Mouse (Mus musculus) urinary bladder, postnatal 4 days (tissue): ENCODE measurements around the gene Cox17.

Source experiments
- DNase-seq, 2 experiments: peaks; one replicate each; pipeline ENCODE4 v3.0.0; 2021 to 2022; ENCODE audit warnings: low spot score in 2 of 2

Gene Cox17

DNA sequence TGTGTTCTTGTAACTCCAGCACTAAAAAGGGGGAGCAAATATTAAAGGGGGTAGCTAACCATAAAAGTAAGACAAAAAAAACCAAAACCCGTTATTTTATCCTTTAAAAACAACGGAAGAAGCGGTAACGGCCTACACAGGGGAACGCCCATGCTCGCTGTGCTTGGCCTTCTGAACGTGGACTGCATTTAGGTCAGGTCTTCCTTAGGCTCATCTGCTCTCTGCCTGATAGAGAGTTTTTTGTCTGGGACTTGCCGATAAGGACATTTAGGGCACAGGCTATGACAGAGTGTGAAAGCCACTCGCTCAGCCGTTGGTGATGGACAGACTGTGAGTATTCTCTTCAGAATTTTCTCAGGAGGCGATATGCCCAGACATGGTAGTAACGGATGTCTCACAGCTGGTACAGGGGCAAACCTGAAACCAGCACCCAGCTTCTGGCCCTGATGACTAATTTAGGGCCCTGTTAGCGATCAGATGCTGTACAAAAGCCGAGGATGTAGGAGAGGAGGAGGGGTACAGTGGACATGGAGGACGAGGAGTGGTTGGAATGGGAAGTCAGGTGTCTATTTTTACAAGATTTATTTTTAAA is 25.0 kb downstream of the Cox17 start:
- no peak for DNase-seq

GRCm38 (mm10) chr16:38372876-38373275 is 26.1 kb downstream of the Cox17 start:
- no peak for DNase-seq

DNA sequence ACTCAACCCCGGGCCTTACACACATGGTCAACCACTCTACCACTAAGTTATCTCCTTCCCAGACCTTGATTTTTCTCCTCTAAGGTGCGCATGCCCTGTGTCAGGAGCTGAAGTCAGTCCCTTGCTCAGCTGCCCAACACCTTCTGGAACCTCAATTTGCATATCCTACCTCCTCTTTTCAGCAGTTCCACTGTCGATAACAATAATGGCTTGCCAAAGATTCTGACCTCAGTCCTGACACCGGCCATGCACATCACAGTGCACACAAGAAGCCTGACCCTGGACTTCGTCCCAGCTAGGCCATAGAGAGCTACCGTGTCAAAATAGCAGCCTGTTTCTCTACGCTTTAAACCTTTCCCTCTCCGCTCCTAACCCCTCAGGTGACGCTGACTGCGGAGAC is 26.6 kb downstream of the Cox17 start:
- no peak for DNase-seq

DNA sequence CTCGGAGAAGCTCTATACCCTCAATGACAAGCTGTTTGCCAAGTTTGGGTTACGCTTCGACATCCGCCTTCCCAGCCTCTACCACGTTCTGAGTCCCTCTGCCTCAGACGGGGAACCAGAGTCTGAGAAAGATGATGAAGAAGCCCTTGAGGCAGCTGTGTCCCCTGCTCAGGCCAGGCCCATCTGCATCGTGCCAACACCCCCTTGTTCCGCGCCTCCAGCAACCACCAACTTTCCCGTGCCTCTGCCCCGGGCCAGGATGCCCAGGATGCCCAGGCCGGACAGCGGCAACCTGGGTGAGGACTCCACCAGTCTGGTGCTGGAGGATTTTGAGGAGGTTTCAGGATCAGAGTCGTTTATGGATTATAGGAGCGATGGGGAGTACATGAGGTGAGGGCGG is 27.1 kb downstream of the Cox17 start:
- no peak for DNase-seq

DNA sequence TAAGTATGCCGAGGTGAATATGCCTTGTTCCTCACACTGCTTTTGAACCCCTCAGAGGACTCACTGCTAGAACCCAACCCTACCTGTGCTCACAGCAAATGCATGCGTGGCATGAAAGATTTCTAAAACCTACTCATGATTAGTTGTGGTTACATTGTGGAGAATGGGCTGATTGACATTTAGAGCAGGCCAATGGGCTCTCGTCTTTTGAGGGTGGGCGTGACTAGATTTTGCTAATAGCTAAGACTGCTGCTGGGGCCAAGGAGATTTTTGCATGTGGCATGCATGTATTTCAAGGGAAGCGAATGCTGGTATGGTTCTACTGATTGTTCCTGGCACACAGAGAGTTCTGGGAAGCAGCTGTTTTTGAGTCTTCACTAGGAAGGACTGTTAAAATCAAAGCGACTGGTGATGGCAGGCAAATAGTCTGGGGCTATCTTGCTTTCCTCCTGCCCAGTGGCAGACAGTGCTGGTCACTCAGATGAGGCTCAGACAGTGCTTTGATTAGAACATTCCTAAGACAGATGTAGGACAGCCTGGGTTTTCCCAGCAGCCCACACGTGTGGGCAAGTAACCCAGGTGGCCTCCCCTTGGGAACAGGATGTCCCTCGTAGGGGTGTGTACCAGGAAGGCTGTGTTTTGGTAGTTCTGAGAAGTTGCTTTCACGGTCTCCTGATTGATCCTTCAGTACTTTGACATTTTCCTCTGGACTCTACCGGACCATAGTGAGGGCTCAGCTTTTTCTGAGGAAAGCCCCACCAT is 27.8 kb downstream of the Cox17 start:
- DNase-seq, result no peak

GRCm38 (mm10) chr16:38375182-38375581 is 28.4 kb downstream of the Cox17 start:
- no peak for DNase-seq

GRCm38 (mm10) chr16:38376163-38376840 is 29.5 kb downstream of the Cox17 start:
- DNase-seq, result no peak

DNA sequence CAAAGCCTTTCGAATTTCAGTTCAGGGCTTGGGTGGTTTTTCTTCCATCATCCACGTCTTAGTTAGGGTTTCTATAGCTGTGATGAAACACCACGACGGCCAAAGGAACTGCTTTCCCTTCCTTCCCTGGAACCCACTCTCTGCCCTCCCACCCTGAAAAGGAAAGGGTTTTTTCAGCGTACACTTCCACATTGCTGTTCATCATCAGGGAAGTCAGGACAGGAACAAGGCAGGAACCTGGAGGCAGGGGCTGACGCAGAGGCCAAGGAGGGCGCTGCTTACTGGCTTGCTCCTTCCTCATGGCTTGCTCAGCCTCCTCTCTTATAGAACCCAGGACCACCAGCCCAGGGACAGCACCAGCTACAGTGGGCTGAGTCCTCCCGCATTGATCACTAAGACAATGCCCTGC is 30.1 kb downstream of the Cox17 start:
- no peak for DNase-seq

- DNase-seq, result no peak
Observed at GRCm38 (mm10) chr16:38377546-38377945, 30.8 kb downstream of the Cox17 start.

GRCm38 (mm10) chr16:38378591-38378990 is 31.8 kb downstream of the Cox17 start:
- no peak for DNase-seq

DNA sequence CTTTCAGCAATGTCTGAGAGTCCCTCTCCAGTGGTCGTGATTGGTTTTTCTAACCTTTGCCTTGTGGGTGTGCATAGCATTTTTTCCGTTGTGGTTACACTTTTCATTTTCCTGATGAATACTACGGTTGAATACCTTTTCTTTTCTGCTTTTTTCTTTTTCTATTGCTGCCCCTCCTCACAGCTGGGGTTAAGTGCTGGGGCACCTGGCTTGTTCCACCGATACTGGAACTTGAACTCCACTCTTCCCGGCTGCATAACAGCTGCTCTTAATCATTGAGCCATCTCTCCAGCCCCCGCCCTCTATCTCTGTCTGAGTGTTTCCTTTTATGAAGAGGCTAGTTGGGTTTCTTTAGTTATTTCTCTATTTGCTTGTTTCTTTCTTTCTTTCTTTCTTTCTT is 32.3 kb downstream of the Cox17 start:
- DNase-seq, result no peak

DNA sequence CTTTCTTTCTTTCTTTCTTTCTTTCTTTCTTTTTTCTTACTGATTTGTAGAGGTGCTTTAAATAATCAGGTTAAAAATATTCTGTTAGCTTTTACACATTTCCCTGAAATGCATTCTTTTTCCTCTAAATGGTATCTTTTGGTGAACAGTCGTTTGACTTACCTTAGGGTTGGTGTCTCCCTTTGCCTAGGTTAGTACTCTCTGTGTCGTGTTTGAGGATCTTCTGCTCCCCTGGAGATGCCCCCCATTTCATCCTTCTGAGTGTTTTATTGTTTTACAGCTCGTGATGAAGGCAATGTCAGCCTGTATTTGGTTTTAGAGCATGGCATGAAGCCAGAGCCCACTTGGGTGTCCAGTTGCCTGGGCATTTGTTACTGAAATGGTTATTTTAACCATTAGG is 32.7 kb downstream of the Cox17 start:
- DNase-seq, result no peak

DNA sequence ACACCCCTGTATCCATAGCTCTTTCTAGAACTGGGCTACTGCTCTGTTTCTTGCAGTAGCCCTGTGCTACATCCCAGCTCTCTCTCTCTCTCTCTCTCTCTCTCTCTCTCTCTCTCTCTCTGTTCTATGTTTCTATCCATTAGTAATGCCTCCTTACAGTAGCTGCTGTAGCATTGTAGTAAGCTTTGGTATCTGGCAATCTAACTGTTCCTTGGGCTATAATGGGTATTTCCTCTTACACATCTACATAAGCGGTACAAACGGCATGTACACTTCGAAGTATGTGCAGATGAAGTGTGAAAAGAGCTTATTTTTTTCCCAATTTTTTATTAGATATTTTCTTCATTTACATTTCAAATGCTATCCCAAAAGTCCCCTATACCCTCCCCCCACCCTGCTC is 33.1 kb downstream of the Cox17 start:
- DNase-seq, result no peak

- no peak for DNase-seq
Observed at GRCm38 (mm10) chr16:38383683-38384082, 36.9 kb downstream of the Cox17 start.

DNA sequence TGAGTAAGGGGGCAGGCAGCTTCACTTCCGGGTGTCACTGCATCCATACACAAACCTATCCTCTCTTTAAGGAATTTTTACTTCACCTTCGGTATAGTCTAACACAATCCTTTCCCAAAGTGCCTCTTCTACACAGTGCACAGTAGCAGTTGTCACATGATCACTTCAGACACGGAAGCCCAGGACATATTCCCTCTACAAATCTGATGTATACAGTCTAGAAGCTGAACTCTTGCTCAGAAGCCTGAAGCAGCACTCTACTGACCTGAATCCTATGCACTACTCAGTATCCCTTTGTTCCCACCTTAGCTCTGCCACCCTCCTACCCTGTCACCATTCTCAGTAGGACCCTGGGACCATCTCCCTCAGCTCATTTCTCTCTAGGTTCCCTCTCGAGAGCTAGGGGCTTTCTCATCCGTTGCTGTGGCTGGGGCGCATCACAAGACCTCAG is 38.4 kb downstream of the Cox17 start:
- DNase-seq, result no peak

- no peak for DNase-seq
Observed at GRCm38 (mm10) chr16:38385700-38386099, 38.9 kb downstream of the Cox17 start.

- no peak for DNase-seq
Observed at GRCm38 (mm10) chr16:38387389-38387788, 40.6 kb downstream of the Cox17 start.

GRCm38 (mm10) chr16:38388757-38389156 is 42.0 kb downstream of the Cox17 start:
- no peak for DNase-seq

DNA sequence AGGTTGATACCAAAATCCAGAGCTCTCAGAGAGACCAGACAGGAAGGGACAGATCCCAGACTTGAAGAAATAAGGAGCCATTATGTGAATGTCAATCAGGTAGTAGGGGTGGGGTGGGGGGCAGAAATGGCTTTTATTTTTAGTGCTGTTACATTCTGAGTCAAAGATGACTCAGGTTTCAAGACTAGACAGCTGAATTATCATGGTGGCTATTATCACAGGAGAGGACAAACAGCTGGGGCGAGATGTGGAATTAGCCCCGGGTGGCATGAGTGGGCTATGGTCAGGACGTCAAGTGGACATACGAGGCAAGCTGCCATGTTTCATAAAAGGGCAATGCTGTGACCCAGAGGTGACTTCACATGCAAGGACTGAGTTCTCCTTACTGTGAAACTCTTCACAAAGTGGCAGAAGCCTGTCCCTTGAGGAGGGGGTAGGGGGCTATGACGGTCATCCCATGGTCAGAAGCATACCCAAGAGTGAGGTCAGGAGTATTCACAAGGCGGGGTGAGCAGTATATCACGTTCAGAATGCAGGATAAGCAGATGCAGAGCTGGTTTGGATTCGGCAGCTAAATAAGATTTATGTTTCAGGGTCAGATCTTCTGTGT is 42.6 kb downstream of the Cox17 start:
- no peak for DNase-seq

- no peak for DNase-seq
Observed at GRCm38 (mm10) chr16:38390322-38390721, 43.5 kb downstream of the Cox17 start.

- no peak for DNase-seq
Observed at GRCm38 (mm10) chr16:38392126-38392894, 45.5 kb downstream of the Cox17 start.

- DNase-seq, result no peak
Observed at GRCm38 (mm10) chr16:38394191-38394618, 47.4 kb downstream of the Cox17 start.
